Mouse (Mus musculus): ENCODE results near the gene Banp. TPM values are rescaled to one million over a fixed set of nuclear protein-coding genes. Genes with fewer than 3 reads are reported as not detected.

Gene Banp
- polyA plus RNA-seq, 1 experiment, result 54.1 TPM

- Histone ChIP-seq H3K36me3 (ENCODE audit: control insufficient read depth, insufficient read depth, low read length) (peaks cover 43% of the 10 kb centered on the region), H3K4me3 (ENCODE audit: extremely low read depth, insufficient read depth, insufficient read length) (no peak overlapping the region), H3K27me3 (ENCODE audit: control insufficient read depth, insufficient read depth, low read length) (no peaks in the 10 kb centered on the region), H3K27ac (ENCODE audit: insufficient read depth, low read length) (no peak overlapping the region), H3K4me1 (ENCODE audit: control insufficient read depth, insufficient read depth, insufficient read length) (no peaks in the 10 kb centered on the region)
- TF ChIP-seq POLR2A (IDR thresholded peaks at IDR 0.05; ENCODE audit: low read depth, low read length), result no peak
- no peak for TF ChIP-seq CTCF (IDR thresholded peaks at IDR 0.05; ENCODE audit: extremely low read depth, insufficient read depth, insufficient read length, insufficient replicate concordance)
- 49% methylated on average over 2 of the region's 2 CpGs for WGBS
- DNase-seq (ENCODE audit: low read depth in 1 of 2, low spot score in 2 of 2), result no peak
Measured at GRCm38 (mm10) chr8:122021725-122022124, 72.2 kb downstream of the Banp start.

- Histone ChIP-seq H3K4me1 (ENCODE audit: control insufficient read depth, insufficient read depth, insufficient read length) (no peaks in the 10 kb centered on the region), H3K27ac (ENCODE audit: insufficient read depth, low read length) (no peak overlapping the region), H3K27me3 (ENCODE audit: control insufficient read depth, insufficient read depth, low read length) (no peaks in the 10 kb centered on the region), H3K4me3 (ENCODE audit: extremely low read depth, insufficient read depth, insufficient read length) (no peak overlapping the region), H3K36me3 (ENCODE audit: control insufficient read depth, insufficient read depth, low read length) (peaks cover 42% of the 10 kb centered on the region)
- no peak for TF ChIP-seq CTCF (IDR thresholded peaks at IDR 0.05; ENCODE audit: extremely low read depth, insufficient read depth, insufficient read length, insufficient replicate concordance)
- no peak for TF ChIP-seq POLR2A (IDR thresholded peaks at IDR 0.05; ENCODE audit: low read depth, low read length)
- WGBS, result 64% methylated on average over 6 of the region's 6 CpGs
- DNase-seq (ENCODE audit: low read depth in 1 of 2, low spot score in 2 of 2), result no peak
Measured at GRCm38 (mm10) chr8:122022274-122022673, 72.7 kb downstream of the Banp start.

- no peak for TF ChIP-seq CTCF (IDR thresholded peaks at IDR 0.05; ENCODE audit: extremely low read depth, insufficient read depth, insufficient read length, insufficient replicate concordance)
- TF ChIP-seq POLR2A (IDR thresholded peaks at IDR 0.05; ENCODE audit: low read depth, low read length), result no peak
- WGBS, result 71% methylated on average over 4 of the region's 4 CpGs
- H3K4me3 ChIP-seq (ENCODE audit: extremely low read depth, insufficient read depth, insufficient read length), result no peak overlapping the region
- no peaks in the 10 kb centered on the region for H3K27me3 ChIP-seq (ENCODE audit: control insufficient read depth, insufficient read depth, low read length)
- DNase-seq (ENCODE audit: low read depth in 1 of 2, low spot score in 2 of 2), result no peak
- peaks cover 42% of the 10 kb centered on the region for H3K36me3 ChIP-seq (ENCODE audit: control insufficient read depth, insufficient read depth, low read length)
- no peaks in the 10 kb centered on the region for H3K4me1 ChIP-seq (ENCODE audit: control insufficient read depth, insufficient read depth, insufficient read length)
- H3K27ac ChIP-seq (ENCODE audit: insufficient read depth, low read length), result no peak overlapping the region
Measured at GRCm38 (mm10) chr8:122022705-122023104, 73.2 kb downstream of the Banp start.

GRCm38 (mm10) chr8:122025546-122025945 is 76.0 kb downstream of the Banp start:
- Histone ChIP-seq H3K27me3 (ENCODE audit: control insufficient read depth, insufficient read depth, low read length) (no peaks in the 10 kb centered on the region), H3K36me3 (ENCODE audit: control insufficient read depth, insufficient read depth, low read length) (peaks cover 33% of the 10 kb centered on the region), H3K27ac (ENCODE audit: insufficient read depth, low read length) (no peak overlapping the region), H3K4me3 (ENCODE audit: extremely low read depth, insufficient read depth, insufficient read length) (no peak overlapping the region), H3K4me1 (ENCODE audit: control insufficient read depth, insufficient read depth, insufficient read length) (no peaks in the 10 kb centered on the region)
- 94% methylated on average over 9 of the region's 9 CpGs for WGBS
- DNase-seq (ENCODE audit: low read depth in 1 of 2, low spot score in 2 of 2), result no peak
- TF ChIP-seq CTCF (IDR thresholded peaks at IDR 0.05; ENCODE audit: extremely low read depth, insufficient read depth, insufficient read length, insufficient replicate concordance) (no peak), POLR2A (IDR thresholded peaks at IDR 0.05; ENCODE audit: low read depth, low read length) (no peak)

GRCm38 (mm10) chr8:122028116-122028515 is 78.6 kb downstream of the Banp start:
- H3K4me3 ChIP-seq (ENCODE audit: extremely low read depth, insufficient read depth, insufficient read length), result no peak overlapping the region
- H3K27ac ChIP-seq (ENCODE audit: insufficient read depth, low read length), result no peak overlapping the region
- H3K27me3 ChIP-seq (ENCODE audit: control insufficient read depth, insufficient read depth, low read length), result no peaks in the 10 kb centered on the region
- H3K36me3 ChIP-seq (ENCODE audit: control insufficient read depth, insufficient read depth, low read length), result peaks cover 23% of the 10 kb centered on the region
- no peak for DNase-seq (ENCODE audit: low read depth in 1 of 2, low spot score in 2 of 2)
- H3K4me1 ChIP-seq (ENCODE audit: control insufficient read depth, insufficient read depth, insufficient read length), result no peaks in the 10 kb centered on the region
- WGBS, result 88% methylated on average over 4 of the region's 4 CpGs
- no peak for TF ChIP-seq CTCF (IDR thresholded peaks at IDR 0.05; ENCODE audit: extremely low read depth, insufficient read depth, insufficient read length, insufficient replicate concordance)
- no peak for TF ChIP-seq POLR2A (IDR thresholded peaks at IDR 0.05; ENCODE audit: low read depth, low read length)

GRCm38 (mm10) chr8:122030965-122031364 is 81.4 kb downstream of the Banp start:
- TF ChIP-seq CTCF (IDR thresholded peaks at IDR 0.05; ENCODE audit: extremely low read depth, insufficient read depth, insufficient read length, insufficient replicate concordance), result no peak
- no peak for TF ChIP-seq POLR2A (IDR thresholded peaks at IDR 0.05; ENCODE audit: low read depth, low read length)
- Histone ChIP-seq H3K36me3 (ENCODE audit: control insufficient read depth, insufficient read depth, low read length) (peaks cover 4% of the 10 kb centered on the region), H3K4me3 (ENCODE audit: extremely low read depth, insufficient read depth, insufficient read length) (no peak overlapping the region), H3K27ac (ENCODE audit: insufficient read depth, low read length) (no peak overlapping the region), H3K4me1 (ENCODE audit: control insufficient read depth, insufficient read depth, insufficient read length) (no peaks in the 10 kb centered on the region), H3K27me3 (ENCODE audit: control insufficient read depth, insufficient read depth, low read length) (no peaks in the 10 kb centered on the region)
- WGBS, result 88% methylated on average over 7 of the region's 7 CpGs
- DNase-seq (ENCODE audit: low read depth in 1 of 2, low spot score in 2 of 2), result no peak

GRCm38 (mm10) chr8:122032741-122033140 is 83.2 kb downstream of the Banp start:
- no peaks in the 10 kb centered on the region for H3K27me3 ChIP-seq (ENCODE audit: control insufficient read depth, insufficient read depth, low read length)
- WGBS, result 72% methylated on average over 9 of the region's 9 CpGs
- H3K27ac ChIP-seq (ENCODE audit: insufficient read depth, low read length), result no peak overlapping the region
- H3K4me1 ChIP-seq (ENCODE audit: control insufficient read depth, insufficient read depth, insufficient read length), result no peaks in the 10 kb centered on the region
- H3K4me3 ChIP-seq (ENCODE audit: extremely low read depth, insufficient read depth, insufficient read length), result no peak overlapping the region
- DNase-seq (ENCODE audit: low read depth in 1 of 2, low spot score in 2 of 2), result no peak
- no peaks in the 10 kb centered on the region for H3K36me3 ChIP-seq (ENCODE audit: control insufficient read depth, insufficient read depth, low read length)
- no peak for TF ChIP-seq POLR2A (IDR thresholded peaks at IDR 0.05; ENCODE audit: low read depth, low read length)
- no peak for TF ChIP-seq CTCF (IDR thresholded peaks at IDR 0.05; ENCODE audit: extremely low read depth, insufficient read depth, insufficient read length, insufficient replicate concordance)
